Mouse (Mus musculus) hindbrain, embryonic 15.5 days (tissue): ENCODE results near the gene Fkbp5. TPM values are rescaled to one million over a fixed set of nuclear protein-coding genes. Genes with fewer than 3 reads are reported as not detected.
A peak's percentile ranks its signal among the peaks of the same experiment; 100 is the strongest.
"Not testable (repeated sequence)": the region's sequence is repeated elsewhere in the genome, so short reads cannot be mapped to it uniquely, and the experiment has no call there.

ENCODE experiments used
- ATAC-seq: fragments of 200-750 bp; cut with Nextera tagmentation; 2 replicates; pipeline ENCODE4 v1.8.0; 2017; ENCODE audit warnings: low read depth, moderate number of reproducible peaks, moderate TSS enrichment; ENCODE audit not compliant: low FRiP score
- H3K27ac ChIP-seq: fragments of 300-500 bp; sonication (generic); replicated peaks from 2 replicates; pipeline ENCODE4 v1.5.1; 2015; ENCODE audit warnings: mild to moderate bottlenecking, inconsistent platforms
- H3K27me3 ChIP-seq: fragments of 300-500 bp; sonication (generic); 2 replicates; pipeline ENCODE4 v1.6.1; 2015; ENCODE audit warnings: control low read depth, inconsistent platforms
- H3K36me3 ChIP-seq: fragments of 300-500 bp; sonication (generic); 2 replicates; pipeline ENCODE4 v1.6.1; 2015; ENCODE audit warnings: control low read depth, inconsistent platforms
- H3K4me1 ChIP-seq: fragments of 300-500 bp; sonication (generic); replicated peaks from 2 replicates; pipeline ENCODE4 v1.6.1; 2015; ENCODE audit warnings: control low read depth, inconsistent platforms
- H3K4me2 ChIP-seq: fragments of 300-500 bp; sonication (generic); 2 replicates; pipeline ENCODE4 v1.6.1; 2015; ENCODE audit warnings: moderate library complexity, mild to moderate bottlenecking, inconsistent platforms
- H3K4me3 ChIP-seq: fragments of 300-500 bp; sonication (generic); 2 replicates; pipeline ENCODE4 v1.5.1; 2015; ENCODE audit warnings: mild to moderate bottlenecking, inconsistent platforms
- H3K9ac ChIP-seq: fragments of 300-500 bp; sonication (generic); 2 replicates; pipeline ENCODE4 v1.6.1; 2015; ENCODE audit warnings: inconsistent platforms
- H3K9me3 ChIP-seq: fragments of 300-500 bp; sonication (generic); 2 replicates; pipeline ENCODE4 v1.6.1; 2016; ENCODE audit warnings: control low read depth, inconsistent platforms
- WGBS: fragments of 180-500 bp; shearing (Covaris S2); methylation state at CpG from one replicate; pipeline ENCODE4 v1.1.7; 2015; 5-methylcytosine and 5-hydroxymethylcytosine counted together
- polyA plus RNA-seq: library from polyadenylated mRNA; unstranded; fragments of >200 nt; fragmentation: Nextera tagmentation; extraction: Ambion mirVana; gene quantifications from 2 replicates; pipeline ENCODE4 v1.2.1, GENCODE M21; 2015

Gene Fkbp5
- polyA plus RNA-seq, 1 experiment from 2014 or later: 31.5 TPM

DNA sequence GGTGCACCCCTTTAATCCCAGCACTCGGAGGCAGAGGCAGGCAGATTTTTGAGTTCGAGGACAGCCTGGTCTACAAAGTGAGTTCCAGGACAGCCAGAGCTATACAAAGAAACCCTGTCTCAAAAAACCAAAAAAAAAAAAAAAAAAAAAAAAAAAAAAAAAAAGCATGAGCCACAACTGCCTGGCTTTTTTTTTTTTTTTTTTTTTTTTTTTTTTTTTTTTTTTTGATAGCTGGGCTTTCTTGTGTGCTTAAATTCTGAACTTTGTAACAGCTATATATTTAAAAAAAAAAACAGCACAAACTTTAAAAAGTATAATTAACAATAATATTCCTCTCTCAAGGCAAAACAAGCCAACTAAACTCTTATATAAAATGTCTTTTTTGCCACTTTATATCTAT lies 112.6 kb downstream of the Fkbp5 start:
- ATAC-seq, H3K4me1 ChIP-seq, H3K27me3 ChIP-seq, H3K36me3 ChIP-seq, H3K9me3 ChIP-seq, H3K9ac ChIP-seq, H3K27ac ChIP-seq, H3K4me2 ChIP-seq, H3K4me3 ChIP-seq: not testable (repeated sequence)
- WGBS: 100% methylated on average over 2 of the region's 2 CpGs

DNA sequence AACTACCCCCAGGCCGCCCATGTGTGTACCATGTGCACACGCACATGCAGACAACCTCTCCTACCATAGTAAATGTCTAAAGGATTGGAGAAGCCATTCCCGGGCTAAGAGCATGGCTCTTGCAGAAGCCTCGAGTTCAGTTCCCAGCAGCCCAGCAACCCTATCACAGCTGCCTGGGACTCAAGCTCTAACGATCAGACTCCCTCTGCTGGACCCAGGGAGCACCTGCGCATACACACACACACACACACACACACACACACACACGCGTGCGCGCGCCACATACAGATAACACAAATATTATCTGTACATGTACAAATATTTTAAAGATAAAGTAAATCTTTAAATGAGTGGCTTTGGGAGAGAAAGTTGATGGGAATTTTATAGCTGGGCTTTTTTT lies 113.0 kb downstream of the Fkbp5 start:
- Histone ChIP-seq H3K9ac (no peak overlapping the region), H3K27me3 (no peaks in the 10 kb centered on the region), H3K4me2 (no peak overlapping the region), H3K36me3 (peaks cover 6% of the 10 kb centered on the region), H3K4me1 (no peaks in the 10 kb centered on the region), H3K27ac (no peak overlapping the region), H3K9me3 (no peaks in the 10 kb centered on the region), H3K4me3 (no peak overlapping the region)
- 98% methylated on average over 11 of the region's 11 CpGs for WGBS
- ATAC-seq: no peak

DNA sequence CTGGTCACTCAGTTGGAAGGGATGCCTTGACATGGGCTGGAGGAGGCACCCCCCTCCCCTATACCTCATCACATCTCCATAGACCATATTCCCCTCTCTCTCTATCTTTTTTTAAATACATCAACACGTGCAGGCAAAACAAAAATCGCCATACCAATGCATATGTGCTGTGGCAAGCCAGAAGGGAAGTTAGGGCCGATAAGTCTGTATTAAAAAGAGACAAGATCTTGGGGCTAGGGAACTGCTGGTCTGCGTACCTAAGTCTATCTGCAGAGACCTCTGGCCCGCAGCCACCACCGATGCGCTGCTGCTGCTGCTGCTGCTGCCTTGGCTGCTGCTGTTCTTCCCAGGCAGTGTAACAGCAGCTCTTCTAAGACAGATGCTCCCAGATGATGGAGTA lies 122.3 kb downstream of the Fkbp5 start:
- H3K4me2 ChIP-seq: no peak overlapping the region
- no peaks in the 10 kb centered on the region for H3K9me3 ChIP-seq
- WGBS: 79% methylated on average over 7 of the region's 7 CpGs
- no peak overlapping the region for H3K9ac ChIP-seq
- H3K4me3 ChIP-seq: no peak overlapping the region
- no peaks in the 10 kb centered on the region for H3K27me3 ChIP-seq
- no peak for ATAC-seq
- H3K36me3 ChIP-seq: peaks cover 19% of the 10 kb centered on the region
- no peaks in the 10 kb centered on the region for H3K4me1 ChIP-seq
- H3K27ac ChIP-seq: no peak overlapping the region

DNA sequence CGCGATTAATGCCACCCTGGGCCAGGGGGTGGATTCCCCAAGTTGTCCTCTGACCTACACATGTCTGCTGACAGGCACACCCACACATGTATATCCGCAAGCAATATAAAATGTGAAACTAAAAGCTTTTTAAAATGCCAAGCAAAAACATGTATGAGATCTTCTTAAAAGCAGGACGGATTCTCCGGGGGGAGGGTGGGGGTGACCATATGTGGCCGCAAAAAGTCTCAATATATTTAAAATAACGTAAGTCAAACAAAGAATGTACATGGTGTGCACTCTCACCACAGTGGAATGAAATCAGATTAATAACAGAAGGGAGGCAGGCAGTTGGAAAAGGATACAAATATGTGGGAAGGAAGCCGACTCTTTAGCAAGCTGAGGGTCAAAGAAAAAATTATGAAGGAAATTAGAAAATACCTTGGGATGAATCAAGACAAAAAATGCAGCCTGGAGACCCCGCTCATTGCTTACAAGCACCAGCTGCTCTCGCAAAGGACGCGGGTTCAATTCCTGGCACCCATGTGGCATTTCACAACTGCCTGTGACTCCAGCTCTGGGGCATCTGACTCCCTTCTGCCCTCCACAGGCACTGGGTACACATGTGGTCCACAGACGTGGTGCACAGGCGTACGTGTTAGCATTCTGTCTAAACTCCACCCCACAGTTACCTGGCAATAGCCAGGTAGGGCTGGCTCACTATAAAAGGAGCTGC lies 123.1 kb downstream of the Fkbp5 start:
- no peak overlapping the region for H3K4me2 ChIP-seq
- H3K4me1 ChIP-seq: no peaks in the 10 kb centered on the region
- no peak overlapping the region for H3K4me3 ChIP-seq
- ATAC-seq: no peak
- H3K9me3 ChIP-seq: no peaks in the 10 kb centered on the region
- no peak overlapping the region for H3K9ac ChIP-seq
- peaks cover 13% of the 10 kb centered on the region for H3K36me3 ChIP-seq
- WGBS: 82% methylated on average over 15 of the region's 15 CpGs
- no peak overlapping the region for H3K27ac ChIP-seq
- H3K27me3 ChIP-seq: no peaks in the 10 kb centered on the region

DNA sequence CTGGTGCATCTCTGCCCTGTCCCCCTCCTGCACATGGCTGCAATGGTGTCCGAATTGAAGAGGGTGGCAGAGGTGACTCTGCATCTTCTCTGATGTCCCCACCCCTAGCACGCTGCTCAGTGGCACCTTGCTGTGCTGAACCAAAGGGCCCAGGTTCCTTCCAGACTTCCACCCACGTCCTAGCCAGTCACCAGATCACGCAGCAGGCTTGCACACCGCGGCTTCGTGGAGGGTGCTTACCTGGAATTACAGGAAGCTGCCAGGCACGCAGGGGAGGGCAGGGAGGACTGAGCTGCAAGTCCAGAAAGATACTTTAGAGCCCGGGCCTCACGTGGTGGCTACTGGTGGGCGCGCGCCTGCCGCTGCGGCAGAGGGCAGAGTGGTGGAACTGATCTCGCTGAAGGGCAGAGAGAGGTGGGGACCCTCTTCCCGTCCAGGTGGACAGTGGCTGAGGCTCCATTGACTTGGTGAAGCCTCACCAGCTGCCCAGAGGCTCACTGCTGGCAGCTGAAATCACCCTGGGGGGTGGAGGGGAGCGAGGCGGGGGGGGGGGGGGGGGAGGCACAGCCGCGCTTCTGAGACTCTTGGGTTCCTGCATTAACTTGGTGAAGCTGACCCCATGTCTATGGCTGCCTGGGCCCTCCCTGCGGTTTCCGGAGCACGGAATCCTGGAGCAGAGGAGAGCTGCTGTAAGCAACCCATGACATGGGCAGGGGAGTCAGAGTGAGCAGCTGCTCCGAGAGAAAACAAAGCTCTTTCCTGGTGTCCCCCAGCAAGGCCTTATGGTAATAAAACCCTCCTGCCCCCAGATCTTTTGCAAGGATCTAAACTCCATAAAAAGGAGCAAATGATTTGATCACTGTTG lies 125.5 kb downstream of the Fkbp5 start:
- ATAC-seq: 0 out of 2 replicates have a peak, but pooled peaks have one; percentile 34
- Histone ChIP-seq H3K27me3 (0 out of 2 replicates have a peak, but pooled peaks cover under 1% of the 10 kb centered on the region), H3K4me2 (peak overlapping the region; percentile 9; the same call in 1 of the 2 replicates), H3K27ac (no peak overlapping the region), H3K4me3 (no peak overlapping the region), H3K9ac (no peak overlapping the region), H3K36me3 (no peaks in the 10 kb centered on the region), H3K4me1 (peaks cover under 1% of the 10 kb centered on the region), H3K9me3 (no peaks in the 10 kb centered on the region)
- WGBS: 12% methylated on average over 21 of the region's 25 CpGs

DNA sequence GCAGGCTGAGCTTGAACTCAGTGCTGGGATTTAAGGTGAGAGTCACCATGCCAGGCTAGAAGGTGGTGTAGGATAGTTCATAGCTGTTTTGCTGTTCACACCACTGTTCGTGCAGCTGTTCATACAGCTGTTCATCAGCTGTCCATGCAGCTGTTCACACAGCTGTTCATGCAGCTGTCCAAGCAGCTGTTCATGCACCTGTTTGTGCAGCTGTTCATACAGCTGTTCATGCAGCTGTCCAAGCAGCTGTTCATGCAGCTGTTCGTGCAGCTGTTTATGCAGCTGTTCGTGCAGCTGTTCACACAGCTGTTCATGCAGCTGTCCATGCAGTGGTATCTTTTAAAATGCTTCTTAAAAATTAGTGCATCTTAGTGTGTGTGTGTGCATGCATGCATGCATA lies 128.8 kb downstream of the Fkbp5 start:
- Histone ChIP-seq H3K4me2 (no peak overlapping the region), H3K4me3 (no peak overlapping the region), H3K36me3 (no peaks in the 10 kb centered on the region), H3K27me3 (0 out of 2 replicates have a peak, but pooled peaks cover 2% of the 10 kb centered on the region), H3K4me1 (peaks cover 6% of the 10 kb centered on the region), H3K27ac (no peak overlapping the region), H3K9me3 (no peaks in the 10 kb centered on the region), H3K9ac (no peak overlapping the region)
- 88% methylated on average over 3 of the region's 3 CpGs for WGBS
- no peak for ATAC-seq

DNA sequence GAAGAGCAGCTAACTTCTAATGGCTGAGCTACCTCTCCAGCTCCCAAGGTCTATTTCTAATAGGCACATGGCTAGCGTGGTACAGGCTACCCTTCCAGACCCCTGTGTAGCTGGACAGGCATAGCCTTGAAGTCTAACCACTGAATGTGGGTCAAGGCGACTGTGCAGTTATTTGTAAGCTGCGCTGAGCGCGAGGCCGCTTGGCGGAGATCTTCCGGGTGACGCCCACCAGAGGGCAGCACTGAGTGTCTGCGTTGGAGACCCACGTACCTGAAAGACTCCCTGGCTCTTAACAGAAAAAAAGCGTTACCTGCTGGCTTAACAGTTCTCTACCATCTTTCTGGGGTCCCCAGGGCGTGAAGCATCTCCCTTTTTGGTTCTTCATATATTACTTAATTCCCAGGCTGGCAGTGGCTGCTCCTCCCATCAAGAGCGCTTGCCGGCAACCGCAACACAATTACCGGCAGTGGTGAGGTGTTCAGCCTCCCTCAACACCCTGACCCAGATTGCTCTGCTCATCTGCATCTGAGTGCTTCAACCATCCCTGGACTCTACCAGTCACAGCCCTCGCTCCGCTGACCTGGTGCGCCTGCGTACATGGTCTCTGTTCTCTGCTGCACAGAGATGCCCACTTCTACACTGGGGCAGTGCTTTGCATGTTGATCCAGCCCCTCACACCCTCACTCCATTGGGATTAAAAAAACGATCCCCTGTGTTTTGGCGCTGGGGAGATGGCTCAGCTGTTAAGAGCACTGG lies 131.0 kb downstream of the Fkbp5 start:
- peaks cover 6% of the 10 kb centered on the region for H3K4me1 ChIP-seq
- peak overlapping the region; percentile 54 for H3K4me2 ChIP-seq
- H3K9ac ChIP-seq: peak overlapping the region; percentile 21; the same call in 1 of the 2 replicates
- peak; percentile 81; the same call in 1 of the 2 replicates for ATAC-seq
- no peaks in the 10 kb centered on the region for H3K9me3 ChIP-seq
- H3K27me3 ChIP-seq: 0 out of 2 replicates have a peak, but pooled peaks cover 2% of the 10 kb centered on the region
- H3K27ac ChIP-seq: peak overlapping the region; percentile 32; the same call in 1 of the 2 replicates
- peak overlapping the region; percentile 25 for H3K4me3 ChIP-seq
- no peaks in the 10 kb centered on the region for H3K36me3 ChIP-seq
- WGBS: 5% methylated on average over 23 of the region's 23 CpGs

DNA sequence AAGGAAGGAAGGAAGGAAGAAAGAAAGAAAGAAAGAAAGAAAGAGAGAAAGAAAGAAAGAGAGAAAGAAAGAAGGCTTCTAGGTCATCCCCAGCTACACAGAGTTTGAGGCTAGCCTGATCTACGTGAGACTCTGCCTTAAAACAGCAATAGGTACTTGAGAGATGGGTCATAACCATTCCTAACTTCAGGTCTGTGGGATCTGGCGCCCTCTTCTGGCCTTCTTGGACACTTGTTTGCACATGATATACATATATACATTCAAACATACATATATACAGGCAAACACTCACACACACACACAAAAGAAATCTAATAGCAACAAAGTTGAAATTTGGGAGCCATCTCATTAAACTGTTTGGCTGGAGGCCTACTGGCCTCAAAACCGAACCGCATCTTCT lies 133.0 kb downstream of the Fkbp5 start:
- Histone ChIP-seq H3K9ac (no peak overlapping the region), H3K9me3 (no peaks in the 10 kb centered on the region), H3K27me3 (0 out of 2 replicates have a peak, but pooled peaks cover 2% of the 10 kb centered on the region), H3K36me3 (no peaks in the 10 kb centered on the region), H3K4me2 (no peak overlapping the region), H3K4me3 (no peak overlapping the region), H3K4me1 (peaks cover 6% of the 10 kb centered on the region), H3K27ac (no peak overlapping the region)
- 71% methylated on average over 4 of the region's 4 CpGs for WGBS
- no peak for ATAC-seq

DNA sequence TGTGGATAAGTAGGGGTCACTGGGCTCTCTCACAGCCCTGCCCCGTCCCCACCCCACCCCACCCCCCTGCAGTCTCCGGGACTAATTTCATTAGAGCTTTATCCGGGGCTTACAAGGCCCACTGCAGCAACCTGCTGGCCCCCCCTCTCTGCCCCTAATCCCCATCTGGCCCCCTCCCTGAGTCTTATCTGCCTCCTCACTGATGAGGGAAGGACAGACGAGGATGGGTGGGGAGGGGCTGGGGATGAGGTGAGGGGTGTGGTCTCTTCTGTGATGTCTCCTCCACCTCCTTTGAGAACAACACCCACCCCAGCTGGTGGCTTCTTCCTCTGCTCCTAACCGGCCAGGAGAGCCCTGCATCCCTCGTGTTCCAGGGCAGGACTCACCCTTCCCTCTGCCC lies 137.1 kb downstream of the Fkbp5 start:
- Histone ChIP-seq H3K9me3 (no peaks in the 10 kb centered on the region), H3K9ac (no peak overlapping the region), H3K4me3 (no peak overlapping the region), H3K4me1 (no peaks in the 10 kb centered on the region), H3K4me2 (no peak overlapping the region), H3K27ac (no peak overlapping the region), H3K27me3 (peaks cover 14% of the 10 kb centered on the region), H3K36me3 (no peaks in the 10 kb centered on the region)
- ATAC-seq: no peak
- 10% methylated on average over 6 of the region's 6 CpGs for WGBS

DNA sequence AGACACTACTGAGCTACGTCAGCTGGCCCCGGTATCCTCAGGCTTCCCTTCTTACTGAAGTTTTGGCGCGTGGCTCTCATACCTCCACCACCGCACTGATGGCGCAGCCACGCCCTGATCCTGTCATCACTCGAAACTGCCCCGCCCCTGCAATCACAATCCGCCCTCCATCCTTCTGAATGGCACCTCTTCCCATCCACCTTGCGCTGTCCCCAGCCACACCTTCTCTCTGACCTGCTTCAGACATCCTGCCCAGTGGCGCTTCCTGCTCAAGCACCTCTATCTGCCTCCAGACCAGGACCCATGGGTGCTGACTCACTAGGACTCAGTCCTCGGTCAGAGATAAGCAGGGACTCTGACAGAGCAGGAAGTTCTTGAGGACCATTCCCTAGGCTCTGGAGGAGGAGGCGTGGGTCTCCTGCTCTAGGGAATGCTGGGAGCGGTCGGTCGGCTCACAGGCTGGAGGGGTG lies 141.7 kb downstream of the Fkbp5 start:
- Histone ChIP-seq H3K9ac (no peak overlapping the region), H3K27ac (no peak overlapping the region), H3K4me3 (no peak overlapping the region), H3K9me3 (no peaks in the 10 kb centered on the region), H3K4me2 (no peak overlapping the region), H3K36me3 (no peaks in the 10 kb centered on the region), H3K4me1 (no peaks in the 10 kb centered on the region), H3K27me3 (peaks cover 30% of the 10 kb centered on the region)
- no peak for ATAC-seq
- WGBS: 16% methylated on average over 17 of the region's 17 CpGs

DNA sequence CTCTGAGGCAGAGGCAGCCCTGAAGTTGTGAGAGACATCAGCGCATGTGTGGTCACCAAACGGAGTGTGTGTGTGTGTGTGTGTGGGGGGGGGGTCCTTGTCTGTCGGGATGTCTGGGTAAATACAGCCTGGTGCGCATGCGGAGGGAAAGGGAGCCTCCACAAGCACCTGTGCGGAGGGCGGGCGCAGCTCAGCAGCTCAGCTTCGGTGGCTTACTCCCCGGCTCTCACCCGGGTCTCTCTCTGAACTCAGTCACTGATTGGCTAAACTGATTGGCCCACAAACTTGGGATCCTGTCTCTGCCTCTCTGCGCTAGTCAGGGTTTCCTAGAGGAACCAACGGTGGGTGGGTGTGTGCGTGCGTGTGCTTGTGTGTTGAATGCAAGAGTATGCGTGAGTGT lies 142.8 kb downstream of the Fkbp5 start:
- H3K36me3 ChIP-seq: no peaks in the 10 kb centered on the region
- H3K9ac ChIP-seq: no peak overlapping the region
- no peak overlapping the region for H3K4me3 ChIP-seq
- no peaks in the 10 kb centered on the region for H3K4me1 ChIP-seq
- peaks cover 30% of the 10 kb centered on the region for H3K27me3 ChIP-seq
- no peaks in the 10 kb centered on the region for H3K9me3 ChIP-seq
- ATAC-seq: peak; percentile 30; the same call in 1 of the 2 replicates
- 20% methylated on average over 16 of the region's 16 CpGs for WGBS
- H3K4me2 ChIP-seq: peak overlapping the region; percentile 28; the same call in 1 of the 2 replicates
- H3K27ac ChIP-seq: no peak overlapping the region
